Comparison of ENCODE assay signal across 13 mouse cellular contexts in the genomic region with DNA sequence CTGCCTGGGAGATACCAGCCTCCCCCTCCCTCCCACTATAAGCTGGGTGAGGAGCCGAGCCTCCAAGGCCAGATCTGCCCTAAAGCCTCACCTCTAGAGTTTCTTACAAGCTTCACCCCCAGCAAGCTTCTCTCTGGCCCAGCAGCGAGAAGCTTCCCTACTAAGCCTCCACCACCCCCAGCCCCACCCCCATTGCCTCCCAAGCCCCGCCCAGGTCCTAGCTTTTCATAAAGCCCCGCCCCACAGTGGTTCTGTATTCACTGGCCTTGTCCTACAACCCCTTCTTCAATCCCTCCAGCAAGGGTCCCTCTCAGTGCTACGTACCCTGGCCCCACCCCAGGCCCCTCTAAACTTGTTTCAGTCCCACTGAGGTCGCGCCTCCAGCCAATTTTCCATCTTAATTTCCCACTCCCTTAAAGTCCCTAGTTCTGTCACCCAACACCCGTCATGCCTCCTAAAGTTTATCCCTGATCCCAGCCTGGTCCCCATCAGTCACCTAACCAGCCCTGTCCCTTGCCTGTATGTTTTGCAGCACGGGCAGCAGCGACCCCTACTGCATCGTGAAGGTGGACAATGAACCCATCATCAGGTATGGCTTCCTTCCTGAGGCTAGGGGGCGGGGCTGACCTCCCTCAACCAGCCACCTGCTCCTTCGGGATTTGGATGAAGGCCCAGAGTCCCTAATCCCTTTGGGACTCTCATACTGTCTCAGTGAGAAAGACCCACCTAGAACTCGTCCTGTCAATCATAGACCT. TPM values are rescaled to one million over a fixed set of nuclear protein-coding genes. Genes with fewer than 3 reads are reported as not detected.
DNase-seq lines count a peak whose midpoint lies in the region; ATAC-seq and TF ChIP-seq lines count a peak whose summit lies in the region.
"Had no signal": no experiment of that assay in that cellular context is flagged by ENCODE, and none has a peak within 500 bp of the region (broad histone marks: within the 10 kb centered on the region; RNA-seq: fewer than 3 reads in every experiment).

No protein-coding gene starts in this region.

- TF ChIP-seq EP300 in liver, embryonic 14.5 days (IDR thresholded peaks at IDR 0.05; ENCODE audit: low read depth) = no peak

- 25% methylated on average over 14 of the region's 14 CpGs for WGBS in hindbrain, postnatal 0 days
- 20% methylated on average over 14 of the region's 14 CpGs for WGBS in hindbrain, embryonic 13.5 days
- WGBS in liver, embryonic 14.5 days (ENCODE audit: insufficient replicate concordance) = 18% methylated on average over 14 of the region's 14 CpGs
- WGBS in liver, embryonic 12.5 days (ENCODE audit: insufficient replicate concordance) = 27% methylated on average over 14 of the region's 14 CpGs

- peak; percentile 60 for TF ChIP-seq CTCF in hindbrain, postnatal 0 days (IDR thresholded peaks at IDR 0.05; ENCODE audit: low read depth)
- peak; percentile 47 for TF ChIP-seq CTCF in liver, embryonic 14.5 days (IDR thresholded peaks at IDR 0.05; ENCODE audit: low read depth)

- peaks cover 6% of the 10 kb centered on the region; the same call in 1 of the 2 replicates for H3K36me3 ChIP-seq in hindbrain, postnatal 0 days (ENCODE audit: insufficient read depth, low read length)
- no peaks in the 10 kb centered on the region for H3K36me3 ChIP-seq in hindbrain, embryonic 13.5 days
- no peaks in the 10 kb centered on the region for H3K36me3 ChIP-seq in liver, embryonic 14.5 days (replicated peaks; ENCODE audit: control insufficient read depth, insufficient read depth, low read depth)
- H3K36me3 ChIP-seq in liver, embryonic 12.5 days = no peaks in the 10 kb centered on the region
- H3K36me3 ChIP-seq: liver, embryonic 13.5 days; neural tube, embryonic 13.5 days had no signal

- no peaks in the 10 kb centered on the region for H3K27me3 ChIP-seq in hindbrain, postnatal 0 days (ENCODE audit: insufficient read depth, low read length)
- peaks cover 28% of the 10 kb centered on the region for H3K27me3 ChIP-seq in hindbrain, embryonic 13.5 days
- H3K27me3 ChIP-seq in liver, embryonic 14.5 days (ENCODE audit: control insufficient read depth, insufficient read depth, low read length) = peaks cover 9% of the 10 kb centered on the region
- H3K27me3 ChIP-seq in liver, embryonic 12.5 days (replicated peaks) = peaks cover 63% of the 10 kb centered on the region

- ATAC-seq in hindbrain, postnatal 0 days = no peak
- ATAC-seq in hindbrain, embryonic 13.5 days (ENCODE audit: low FRiP score) = no peak
- ATAC-seq in liver, embryonic 14.5 days (ENCODE audit: insufficient read depth) = no peak
- no peak for ATAC-seq in liver, embryonic 12.5 days

- H3K9ac ChIP-seq in hindbrain, postnatal 0 days (replicated peaks; ENCODE audit: low read length) = no peak overlapping the region
- H3K9ac ChIP-seq in hindbrain, embryonic 13.5 days = no peak overlapping the region
- H3K9ac ChIP-seq in liver, embryonic 14.5 days (replicated peaks) = no peak overlapping the region
- H3K9ac ChIP-seq in liver, embryonic 12.5 days = no peak overlapping the region
- H3K9ac ChIP-seq: liver, embryonic 13.5 days; neural tube, embryonic 13.5 days had no signal

- H3K27ac ChIP-seq in hindbrain, postnatal 0 days = no peak overlapping the region
- H3K27ac ChIP-seq in hindbrain, embryonic 13.5 days = no peak overlapping the region
- H3K27ac ChIP-seq in liver, embryonic 14.5 days = no peak overlapping the region
- H3K27ac ChIP-seq in liver, embryonic 12.5 days = no peak overlapping the region
- H3K27ac ChIP-seq: liver, embryonic 13.5 days; neural tube, embryonic 13.5 days had no signal

- H3K9me3 ChIP-seq in hindbrain, postnatal 0 days (ENCODE audit: low read length) = no peaks in the 10 kb centered on the region
- no peaks in the 10 kb centered on the region for H3K9me3 ChIP-seq in hindbrain, embryonic 13.5 days
- H3K9me3 ChIP-seq in liver, embryonic 14.5 days (ENCODE audit: control insufficient read depth, low read length) = no peaks in the 10 kb centered on the region
- no peaks in the 10 kb centered on the region for H3K9me3 ChIP-seq in liver, embryonic 12.5 days (replicated peaks)
- H3K9me3 ChIP-seq: liver, embryonic 13.5 days; neural tube, embryonic 13.5 days had no signal

- peaks cover 8% of the 10 kb centered on the region for H3K4me1 ChIP-seq in hindbrain, postnatal 0 days (ENCODE audit: insufficient read depth, low read length)
- peaks cover 21% of the 10 kb centered on the region for H3K4me1 ChIP-seq in hindbrain, embryonic 13.5 days (replicated peaks)
- H3K4me1 ChIP-seq in liver, embryonic 14.5 days (replicated peaks; ENCODE audit: control insufficient read depth in 2 of 2, insufficient read depth in 2 of 2, low read length in 1 of 2) = peaks cover 0 to 5% of the 10 kb centered on the region in 2 experiments; a peak in 2 of 4 replicates
- peaks cover 28% of the 10 kb centered on the region for H3K4me1 ChIP-seq in liver, embryonic 12.5 days

- DNase-seq in cerebellum, postnatal 10 days = peak; percentile 60 to 63
- no peak for DNase-seq in cerebellum, adult 11-12 months
- peak; percentile 18 for DNase-seq in hindbrain, postnatal 0 days (ENCODE audit: low spot score)
- DNase-seq in liver, embryonic 14.5 days (ENCODE audit: low read depth in 3 of 3, low spot score in 3 of 3) = no peak
- peak; percentile 61 for DNase-seq in ES-CJ7 (ENCODE audit: low read depth, low spot score)
- DNase-seq in frontal cortex, postnatal 10 days (ENCODE audit: low spot score in 2 of 2) = no peak
- DNase-seq: adrenal gland, postnatal 25 days; heart, adult 11 months; liver, embryonic 13.5 days had no signal

- H3K4me2 ChIP-seq in hindbrain, postnatal 0 days (ENCODE audit: low read depth, low read length) = no peak overlapping the region
- H3K4me2 ChIP-seq in hindbrain, embryonic 13.5 days = no peak overlapping the region
- no peak overlapping the region for H3K4me2 ChIP-seq in liver, embryonic 14.5 days (ENCODE audit: low read depth)
- no peak overlapping the region for H3K4me2 ChIP-seq in liver, embryonic 12.5 days
- H3K4me2 ChIP-seq: liver, embryonic 13.5 days; neural tube, embryonic 13.5 days had no signal

- H3K4me3 ChIP-seq in hindbrain, postnatal 0 days (ENCODE audit: low read length) = no peak overlapping the region
- H3K4me3 ChIP-seq in hindbrain, embryonic 13.5 days = no peak overlapping the region
- H3K4me3 ChIP-seq in liver, embryonic 14.5 days (ENCODE audit: insufficient read depth in 1 of 2, low read depth in 2 of 2, low read length in 2 of 2) = no peak overlapping the region
- no peak overlapping the region for H3K4me3 ChIP-seq in liver, embryonic 12.5 days
- H3K4me3 ChIP-seq: liver, embryonic 13.5 days; neural tube, embryonic 13.5 days had no signal

RNA-seq across cellular contexts. Expression of gene Rasa4, which starts 5.3 kb away (rescaled TPM):
- total RNA-seq in hindbrain, postnatal 0 days (2014; rRNA removed) = 27.0 and 27.5 TPM in 2 replicates
- polyA plus RNA-seq in hindbrain, postnatal 0 days (2015; fragmentation: Nextera tagmentation; extraction: Ambion mirVana) = 19.2 and 19.4 TPM in 2 replicates
- 16.2 and 17.3 TPM in 2 replicates for polyA plus RNA-seq in hindbrain, embryonic 13.5 days (2015; fragmentation: Nextera tagmentation; extraction: Ambion mirVana)
- polyA plus RNA-seq in liver, embryonic 14.5 days (2012; rRNA removed) = 1.4 and 1.5 TPM in 2 replicates
- polyA plus RNA-seq in liver, embryonic 14.5 days (2014; fragmentation: Nextera tagmentation; extraction: Ambion mirVana) = 0.85 and 0.93 TPM in 2 replicates
- polyA plus RNA-seq in liver, embryonic 12.5 days (2016; fragmentation: Nextera tagmentation; extraction: Ambion mirVana) = 1.5 and 1.6 TPM in 2 replicates

RNA-seq across cellular contexts. Expression of gene Polr2j, which starts 27.4 kb away (rescaled TPM):
- 94.2 and 159 TPM in 2 replicates for total RNA-seq in hindbrain, postnatal 0 days (2014; rRNA removed)
- polyA plus RNA-seq in hindbrain, postnatal 0 days (2015; fragmentation: Nextera tagmentation; extraction: Ambion mirVana) = 235 and 245 TPM in 2 replicates
- 231 and 236 TPM in 2 replicates for polyA plus RNA-seq in hindbrain, embryonic 13.5 days (2015; fragmentation: Nextera tagmentation; extraction: Ambion mirVana)
- polyA plus RNA-seq in liver, embryonic 14.5 days (2012; rRNA removed) = 94.0 and 101 TPM in 2 replicates
- 160 and 167 TPM in 2 replicates for polyA plus RNA-seq in liver, embryonic 14.5 days (2014; fragmentation: Nextera tagmentation; extraction: Ambion mirVana)
- 186 and 191 TPM in 2 replicates for polyA plus RNA-seq in liver, embryonic 12.5 days (2016; fragmentation: Nextera tagmentation; extraction: Ambion mirVana)

RNA-seq across cellular contexts. Expression of gene Upk3bl, which starts 34.7 kb away (rescaled TPM):
- not detected in 2 replicates for total RNA-seq in hindbrain, postnatal 0 days (2014; rRNA removed)
- 0.14 TPM in 1 of 2 replicates, not detected in the other for polyA plus RNA-seq in hindbrain, postnatal 0 days (2015; fragmentation: Nextera tagmentation; extraction: Ambion mirVana)
- polyA plus RNA-seq in hindbrain, embryonic 13.5 days (2015; fragmentation: Nextera tagmentation; extraction: Ambion mirVana) = not detected in 2 replicates
- polyA plus RNA-seq in liver, embryonic 14.5 days (2012; rRNA removed) = 0.10 TPM in 1 of 2 replicates, not detected in the other
- polyA plus RNA-seq in liver, embryonic 14.5 days (2014; fragmentation: Nextera tagmentation; extraction: Ambion mirVana) = not detected in 2 replicates
- polyA plus RNA-seq in liver, embryonic 12.5 days (2016; fragmentation: Nextera tagmentation; extraction: Ambion mirVana) = 0.13 and 0.14 TPM in 2 replicates
- total RNA-seq: adrenal gland, postnatal 25 days; heart, postnatal 10 days had no signal
- polyA plus RNA-seq: neural tube, embryonic 13.5 days had no signal

RNA-seq across cellular contexts. Expression of gene Lrwd1, which starts 46.9 kb away (rescaled TPM):
- 32.9 and 35.8 TPM in 2 replicates for total RNA-seq in hindbrain, postnatal 0 days (2014; rRNA removed)
- polyA plus RNA-seq in hindbrain, postnatal 0 days (2015; fragmentation: Nextera tagmentation; extraction: Ambion mirVana) = 16.8 and 17.7 TPM in 2 replicates
- polyA plus RNA-seq in hindbrain, embryonic 13.5 days (2015; fragmentation: Nextera tagmentation; extraction: Ambion mirVana) = 27.7 and 28.2 TPM in 2 replicates
- polyA plus RNA-seq in liver, embryonic 14.5 days (2012; rRNA removed) = 42.7 and 45.2 TPM in 2 replicates
- polyA plus RNA-seq in liver, embryonic 14.5 days (2014; fragmentation: Nextera tagmentation; extraction: Ambion mirVana) = 34.1 and 37.8 TPM in 2 replicates
- polyA plus RNA-seq in liver, embryonic 12.5 days (2016; fragmentation: Nextera tagmentation; extraction: Ambion mirVana) = 53.4 and 54.5 TPM in 2 replicates

RNA-seq across cellular contexts. Expression of gene Alkbh4, which starts 46.9 kb away (rescaled TPM):
- total RNA-seq in hindbrain, postnatal 0 days (2014; rRNA removed) = 17.6 and 21.9 TPM in 2 replicates
- 15.2 and 15.4 TPM in 2 replicates for polyA plus RNA-seq in hindbrain, postnatal 0 days (2015; fragmentation: Nextera tagmentation; extraction: Ambion mirVana)
- 24.6 and 26.9 TPM in 2 replicates for polyA plus RNA-seq in hindbrain, embryonic 13.5 days (2015; fragmentation: Nextera tagmentation; extraction: Ambion mirVana)
- polyA plus RNA-seq in liver, embryonic 14.5 days (2012; rRNA removed) = 8.2 and 9.6 TPM in 2 replicates
- 7.0 and 8.3 TPM in 2 replicates for polyA plus RNA-seq in liver, embryonic 14.5 days (2014; fragmentation: Nextera tagmentation; extraction: Ambion mirVana)
- 17.0 and 18.8 TPM in 2 replicates for polyA plus RNA-seq in liver, embryonic 12.5 days (2016; fragmentation: Nextera tagmentation; extraction: Ambion mirVana)

Comparison
In these comparisons a context has a peak if more than half of its experiments do, and no peak if none do; other contexts are left out.
1. DNase-seq: peak in cerebellum, postnatal 10 days (2 of 2), hindbrain, postnatal 0 days (single experiment) and ES-CJ7 (single experiment); none in cerebellum, adult 11-12 months (single experiment), liver, embryonic 14.5 days (0 of 3) and frontal cortex, postnatal 10 days (0 of 2).